Mouse (Mus musculus) cerebellum, adult 11-12 months (tissue): ENCODE results near the gene Cep78.

ENCODE experiments used
- DNase-seq: peaks from one replicate; pipeline ENCODE4 v3.0.0; 2022

Cep78 gene

DNA sequence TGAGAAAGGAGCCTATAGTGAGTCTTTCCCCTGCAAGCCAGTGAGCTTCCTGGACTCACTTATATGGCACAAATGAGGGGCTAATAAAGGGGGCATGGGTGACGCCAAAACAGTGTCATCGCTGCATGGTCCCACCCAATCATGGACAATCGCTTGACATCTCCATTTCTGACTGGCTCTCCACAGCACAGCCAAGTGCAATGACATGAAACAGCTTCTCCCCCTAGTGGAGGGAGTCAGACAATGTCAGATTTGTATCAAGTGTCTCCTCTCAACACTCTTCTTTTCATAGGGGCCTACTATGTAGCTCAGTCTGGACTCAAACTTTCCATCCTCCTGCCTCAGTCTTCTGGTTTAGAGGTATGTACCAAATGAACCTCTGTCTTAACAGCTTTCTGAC, 19.7 kb downstream of the Cep78 start:
- no peak for DNase-seq

DNA sequence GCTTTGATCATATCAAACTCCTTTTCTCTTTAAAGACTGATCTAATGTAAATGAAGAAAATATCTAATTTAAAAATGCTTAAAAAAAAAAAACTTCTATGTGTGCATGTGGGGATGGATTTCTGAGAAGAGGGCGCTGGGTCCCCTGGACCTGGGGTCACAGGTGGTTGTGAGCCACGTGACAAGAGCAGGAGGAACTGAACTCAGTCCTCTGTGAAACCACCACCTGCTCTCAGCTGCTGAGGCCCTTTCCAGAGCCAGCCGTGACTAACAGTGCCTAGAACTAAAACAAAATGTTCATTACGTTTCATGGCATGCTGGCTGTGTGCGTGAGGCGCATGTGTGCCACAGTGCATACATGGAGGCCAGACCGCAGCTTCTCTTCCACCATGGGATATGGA, 20.3 kb downstream of the Cep78 start:
- no peak for DNase-seq

DNA sequence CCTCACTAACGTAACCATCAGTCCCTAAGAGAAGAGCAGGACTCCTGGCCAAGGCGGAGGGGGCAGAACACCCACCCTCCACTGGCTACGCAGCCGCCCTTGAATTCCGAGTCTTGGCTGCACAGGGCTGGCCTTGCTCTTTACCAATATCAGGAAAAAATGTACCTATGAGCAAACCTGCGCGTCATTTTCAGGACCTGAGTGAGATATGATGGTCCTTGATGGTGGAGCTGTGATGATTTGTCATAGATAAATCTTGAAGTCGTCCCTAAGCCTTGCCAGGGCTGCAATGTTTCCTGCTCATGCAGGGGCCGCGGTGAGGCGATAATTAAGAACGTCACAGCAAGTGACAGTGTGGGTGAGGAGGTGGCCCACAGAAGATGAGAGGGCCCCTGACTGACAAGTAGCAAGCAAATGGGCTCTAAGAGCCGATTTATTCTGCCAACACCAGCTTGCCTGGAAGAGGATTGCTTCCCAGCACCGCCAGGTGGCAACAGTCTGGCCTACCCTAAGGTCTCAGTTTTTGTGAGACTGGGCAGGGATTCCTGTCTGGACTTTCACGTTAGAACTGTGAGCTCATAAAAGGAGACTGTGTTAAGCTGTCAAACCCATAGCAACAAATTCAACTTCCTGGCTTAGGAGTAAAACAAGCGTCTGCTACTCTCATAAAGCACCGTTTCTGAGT, 21.6 kb downstream of the Cep78 start:
- no peak for DNase-seq

DNA sequence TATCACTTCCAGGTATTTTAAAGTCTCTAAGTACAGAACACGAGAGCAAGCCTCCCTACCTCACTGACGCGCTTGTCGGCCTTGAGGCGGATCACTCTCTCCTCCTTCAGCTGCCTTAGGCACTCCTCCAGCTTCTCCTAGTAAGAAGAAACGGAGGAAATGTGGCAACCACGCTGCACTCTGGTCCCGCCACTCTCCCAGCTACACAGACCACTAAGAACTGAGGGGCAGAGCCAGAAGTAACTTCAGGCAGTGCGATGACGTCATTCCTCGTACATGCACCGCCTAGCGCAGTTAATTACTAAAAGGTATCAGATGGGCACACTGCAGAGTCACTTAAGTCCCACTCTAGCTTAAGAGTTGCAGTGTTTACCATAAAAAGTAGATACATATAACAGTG, 22.5 kb downstream of the Cep78 start:
- DNase-seq: no peak

DNA sequence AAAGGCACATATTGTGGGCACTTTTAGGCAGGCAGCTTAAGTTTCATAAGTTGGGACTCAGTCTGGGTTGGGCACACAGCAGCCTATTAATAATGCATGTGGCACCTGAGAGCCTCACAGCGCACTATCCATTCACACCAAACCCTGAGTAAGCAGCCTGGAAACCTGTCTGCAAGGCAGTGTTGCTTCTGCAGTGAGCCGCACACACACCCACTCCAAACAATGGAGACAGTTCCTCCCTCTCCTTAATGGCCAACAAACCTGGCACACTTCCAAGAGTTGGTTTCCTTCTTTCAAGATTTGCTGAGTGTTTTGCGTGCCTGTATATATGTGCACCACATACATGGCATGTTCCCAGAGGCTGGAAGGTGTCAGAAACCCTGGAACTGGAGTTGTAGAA, 34.6 kb downstream of the Cep78 start:
- DNase-seq: no peak

DNA sequence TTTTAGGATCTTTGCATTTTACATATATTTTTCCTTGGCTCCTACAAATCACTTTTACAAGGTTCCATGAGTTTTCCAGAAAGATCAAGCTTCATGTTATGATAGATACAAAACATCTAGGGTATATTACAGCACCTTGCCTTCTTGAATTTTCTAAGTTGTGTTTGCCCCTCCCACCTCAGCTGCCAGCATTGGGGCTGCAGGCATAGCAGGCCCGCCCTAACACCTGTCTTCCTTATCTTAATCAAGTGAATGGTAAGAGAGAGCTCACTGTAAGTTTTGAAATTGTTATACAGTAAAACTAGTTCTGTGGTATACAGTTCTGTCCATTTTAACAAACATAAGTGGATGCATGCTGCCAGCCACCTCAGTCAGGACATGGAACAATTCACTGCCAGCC, 35.9 kb downstream of the Cep78 start:
- DNase-seq: no peak

DNA sequence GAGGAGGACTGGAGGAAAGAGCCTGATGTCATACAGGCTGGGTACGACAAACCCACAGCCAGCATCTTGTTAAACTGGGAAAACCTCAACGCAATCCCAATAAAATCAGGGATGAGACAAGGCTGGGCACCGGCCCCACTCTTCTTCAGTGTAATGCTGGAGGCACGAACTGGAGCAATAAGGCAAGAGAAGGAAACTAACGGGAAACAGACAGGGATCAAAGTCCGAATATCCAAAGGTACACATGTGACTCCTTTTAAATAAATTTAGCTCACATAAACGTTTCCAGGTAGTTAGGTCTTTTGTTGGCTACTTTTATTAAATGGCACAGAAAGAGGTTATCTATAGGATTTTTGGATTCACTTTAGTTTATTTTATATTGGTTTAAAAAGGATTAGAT, 36.4 kb downstream of the Cep78 start:
- DNase-seq: no peak

DNA sequence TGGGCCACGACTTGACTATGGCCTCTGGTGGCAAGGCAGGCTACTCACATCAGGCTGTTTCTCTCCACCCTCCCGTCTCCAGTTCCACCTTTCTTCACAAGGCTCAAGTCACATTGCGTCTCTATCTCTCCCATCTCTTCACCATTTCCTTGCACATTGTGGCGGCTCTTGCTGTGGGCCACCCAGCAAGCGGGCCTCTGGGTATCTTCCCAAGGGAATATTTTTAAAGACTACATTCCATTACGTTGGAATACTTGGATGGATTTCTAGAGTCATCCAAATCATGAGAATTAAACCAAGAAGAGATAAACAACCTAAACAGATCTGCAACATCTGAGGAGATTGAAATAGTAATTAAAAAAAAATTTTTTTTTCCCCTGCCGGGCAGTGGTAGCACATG, 37.6 kb downstream of the Cep78 start, which contains the start of gene Psat1:
TSS of gene Psat1 (minus strand) at position 101 of the 400 bp plus-strand sequence.
- no peak for DNase-seq

DNA sequence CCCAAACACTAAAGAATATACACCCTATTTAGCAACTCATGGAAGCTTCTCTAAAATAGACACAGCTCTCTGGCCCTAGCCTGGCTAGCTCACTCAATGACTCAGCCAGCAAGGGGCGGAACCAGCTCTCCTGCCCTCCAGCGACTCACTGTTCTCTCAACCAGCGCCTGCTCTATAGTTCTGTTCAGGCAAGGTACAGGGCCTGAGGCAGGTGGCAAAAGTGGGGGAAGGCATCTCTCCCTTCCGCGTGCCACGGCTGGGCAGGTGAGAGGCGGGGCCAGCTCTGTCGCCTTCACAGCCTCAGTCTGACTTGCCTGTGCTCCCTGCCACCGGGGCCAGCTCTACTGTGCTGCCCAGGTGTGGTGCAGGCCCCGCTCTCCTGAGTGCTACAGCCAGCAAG, 38.1 kb downstream of the Cep78 start:
- DNase-seq: no peak

DNA sequence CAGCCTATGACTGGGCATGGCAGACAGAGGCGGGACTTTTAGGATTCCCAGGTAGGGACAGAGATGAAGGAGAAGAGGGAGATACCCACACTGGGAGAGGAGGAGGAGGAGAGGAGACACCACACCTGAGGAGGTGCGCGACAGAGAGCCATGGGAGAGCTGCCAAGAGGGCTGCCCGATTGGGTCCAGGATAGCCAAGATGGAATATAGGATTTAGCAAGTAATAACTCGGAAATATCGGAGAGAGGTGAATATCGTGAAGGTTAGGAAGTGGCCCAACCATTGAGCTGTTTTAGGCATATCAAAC, 41.7 kb downstream of the Cep78 start:
- no peak for DNase-seq

DNA sequence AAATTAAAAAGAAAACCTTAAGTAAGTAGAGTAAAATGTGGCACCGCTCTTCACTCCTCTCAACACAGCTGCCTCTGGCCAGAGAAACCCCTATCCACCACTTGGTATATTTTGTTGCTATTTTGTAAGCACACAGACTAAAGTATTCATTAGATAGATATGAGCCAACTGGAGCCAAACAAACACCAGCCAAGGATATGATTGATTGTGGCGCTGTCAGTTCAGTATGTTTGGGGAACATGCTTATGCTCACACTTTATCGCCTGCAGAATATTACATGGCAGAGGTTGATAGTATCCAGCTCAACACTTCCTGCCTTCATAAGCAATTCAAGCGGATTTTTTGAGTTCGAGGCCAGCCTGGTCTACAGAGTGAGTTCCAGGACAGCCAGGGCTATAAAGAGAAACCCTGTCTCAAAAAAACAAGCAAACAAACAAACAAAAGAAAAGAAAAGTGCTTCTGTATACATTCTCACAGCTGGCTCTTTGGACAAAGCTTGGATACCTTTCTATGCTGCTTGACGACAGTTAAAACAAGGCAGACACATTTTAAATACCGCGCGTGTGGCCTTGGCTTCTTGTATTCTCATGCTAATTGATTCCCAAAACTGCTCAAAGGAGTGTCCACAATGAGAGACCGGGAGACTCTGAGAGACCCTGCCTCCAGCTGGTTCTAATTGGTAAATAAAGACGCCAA, 42.2 kb downstream of the Cep78 start:
- no peak for DNase-seq

DNA sequence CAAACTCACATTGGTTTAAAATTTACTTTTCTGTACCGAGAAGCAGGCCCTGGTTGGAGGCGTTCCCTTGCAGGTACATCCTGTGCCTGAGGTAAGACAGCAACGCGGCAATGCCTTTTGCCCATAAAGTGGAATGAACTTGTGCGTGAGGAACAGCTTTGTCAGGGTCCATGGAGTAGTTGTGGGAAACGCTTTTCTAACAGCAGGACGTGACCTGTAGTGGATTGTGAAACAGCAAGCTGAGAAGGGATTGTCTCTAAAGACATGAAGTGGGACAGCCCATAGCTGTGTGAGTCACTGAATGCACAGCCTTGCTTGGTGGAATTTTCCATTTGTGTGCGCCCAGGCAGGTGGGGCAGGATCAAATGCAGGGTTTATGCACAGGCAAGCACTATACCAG, 43.4 kb downstream of the Cep78 start:
- no peak for DNase-seq

DNA sequence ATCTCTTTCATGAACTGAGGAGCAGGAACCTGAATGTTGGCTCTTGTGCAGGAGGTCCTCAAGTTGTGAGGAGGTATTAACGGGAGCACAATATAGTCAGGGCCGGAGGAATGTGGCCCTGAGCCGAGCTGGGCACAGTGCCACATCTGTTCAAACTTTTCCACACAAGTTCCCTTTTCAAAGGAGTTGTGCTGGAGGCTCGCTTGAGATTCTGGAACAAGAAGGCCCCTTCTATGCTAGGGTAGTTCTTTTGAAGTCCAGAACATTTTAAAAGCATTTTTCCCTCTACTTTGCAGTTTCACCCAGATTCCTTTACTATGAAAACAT, 59.1 kb downstream of the Cep78 start:
- DNase-seq: peak; percentile 16

DNA sequence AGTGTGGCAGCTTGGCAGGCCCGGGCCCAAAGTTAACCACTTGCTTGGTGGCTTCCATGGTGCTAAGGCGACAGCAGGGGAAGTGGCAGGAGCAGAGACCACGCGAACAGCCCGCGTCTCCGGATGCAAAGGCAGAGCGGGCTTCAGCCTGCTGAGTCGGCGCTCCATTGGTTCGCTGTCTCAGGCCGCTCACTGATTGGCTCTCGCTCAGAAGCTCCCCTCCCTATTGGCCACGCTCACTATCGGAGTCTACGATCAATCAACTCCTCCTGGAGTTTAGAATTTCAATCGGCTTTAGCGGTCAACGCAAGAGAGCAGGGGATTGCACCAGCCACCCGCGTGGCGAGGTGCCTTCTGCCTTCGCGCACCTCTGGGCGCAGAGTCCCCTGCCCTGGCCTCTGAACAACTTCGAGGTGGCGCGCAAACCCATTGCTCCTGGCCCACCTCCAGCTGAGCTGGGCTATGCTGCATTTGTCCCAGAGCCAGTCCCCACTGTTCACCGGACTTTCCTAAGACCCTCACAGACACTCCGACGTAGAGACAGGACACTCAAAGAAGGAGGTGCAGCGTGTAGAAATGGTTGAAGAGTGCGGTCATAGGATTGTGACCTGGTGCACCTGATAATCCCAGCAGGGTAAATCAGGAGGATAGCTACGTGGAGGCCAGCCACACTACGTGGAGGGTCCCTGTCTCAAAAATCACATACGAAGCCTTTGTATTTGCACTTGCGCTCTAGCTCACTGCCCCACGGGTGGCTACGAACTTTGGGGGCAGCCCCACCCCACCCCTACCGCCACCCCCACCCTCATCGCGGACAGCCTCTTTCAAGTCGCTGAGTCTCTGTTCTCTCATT, 59.7 kb downstream of the Cep78 start:
- DNase-seq: peak; percentile 60

DNA sequence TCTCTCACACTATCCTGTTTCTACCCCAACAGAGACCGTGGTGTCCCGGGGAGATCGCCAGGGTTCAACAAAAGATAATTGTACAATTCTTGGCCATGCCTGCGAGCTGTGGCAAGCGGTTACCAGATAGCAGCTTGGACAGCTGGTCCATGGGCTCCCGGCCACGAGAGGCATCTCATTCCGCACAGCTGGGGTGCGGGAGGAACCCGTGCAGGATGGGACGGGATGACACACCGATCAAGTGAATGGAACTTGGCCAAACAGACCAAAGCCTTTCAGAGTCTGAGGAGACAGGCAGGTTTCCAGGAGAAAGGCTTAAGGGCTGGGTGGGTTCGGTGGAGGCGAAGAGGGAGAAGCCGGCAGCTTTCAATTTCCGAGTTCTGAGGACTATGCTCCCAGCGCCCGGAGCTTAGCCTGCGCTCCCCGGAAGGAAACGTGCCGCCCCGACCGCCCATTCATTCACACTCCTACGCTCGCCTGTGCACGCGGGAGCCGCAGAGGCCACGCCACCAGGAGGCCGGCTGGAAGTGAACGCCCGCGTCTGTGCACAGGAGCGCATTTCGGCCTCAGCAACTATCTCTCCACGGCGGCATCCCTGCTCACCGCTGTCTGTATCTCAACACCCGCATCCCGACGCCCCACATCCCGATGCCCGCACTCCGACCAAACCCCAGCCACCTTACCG, 60.5 kb downstream of the Cep78 start:
- DNase-seq: peak; percentile 46

DNA sequence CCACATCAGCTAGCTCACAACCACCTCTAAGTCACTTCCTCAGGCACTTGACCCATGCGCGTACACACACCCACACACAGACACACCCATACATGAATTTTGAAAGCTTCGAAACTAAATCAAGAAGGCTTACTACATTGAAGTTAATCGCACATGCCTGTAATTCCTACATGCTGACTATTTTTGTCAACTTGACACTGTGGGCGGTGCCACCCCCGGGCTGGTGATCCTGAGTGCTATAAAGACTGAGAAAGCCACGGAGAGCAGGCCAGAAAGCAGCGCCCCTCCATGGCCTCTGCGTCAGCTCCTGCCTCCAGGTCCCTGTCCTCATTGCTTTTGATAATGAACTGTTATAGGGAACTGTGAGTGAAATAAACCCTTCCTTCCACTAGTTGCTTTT, 61.4 kb downstream of the Cep78 start:
- no peak for DNase-seq

DNA sequence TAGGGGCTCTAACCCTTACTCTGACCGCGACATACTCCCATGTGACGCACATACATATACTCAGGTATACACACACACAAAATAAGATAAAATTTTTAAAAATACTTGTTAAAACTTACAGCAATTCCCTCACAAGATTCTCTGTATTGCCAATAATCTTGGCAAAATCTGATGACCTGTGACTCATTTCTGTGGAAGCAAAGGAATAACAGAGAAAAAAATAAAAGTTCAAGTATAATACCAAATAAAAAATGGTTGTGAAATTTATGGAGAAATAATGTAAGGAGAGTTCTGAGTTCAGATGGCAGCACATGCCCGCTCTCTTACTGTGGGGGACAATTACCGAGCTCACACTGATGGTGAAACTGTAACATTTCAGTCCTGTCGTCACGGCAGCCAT, 65.5 kb downstream of the Cep78 start:
- no peak for DNase-seq

DNA sequence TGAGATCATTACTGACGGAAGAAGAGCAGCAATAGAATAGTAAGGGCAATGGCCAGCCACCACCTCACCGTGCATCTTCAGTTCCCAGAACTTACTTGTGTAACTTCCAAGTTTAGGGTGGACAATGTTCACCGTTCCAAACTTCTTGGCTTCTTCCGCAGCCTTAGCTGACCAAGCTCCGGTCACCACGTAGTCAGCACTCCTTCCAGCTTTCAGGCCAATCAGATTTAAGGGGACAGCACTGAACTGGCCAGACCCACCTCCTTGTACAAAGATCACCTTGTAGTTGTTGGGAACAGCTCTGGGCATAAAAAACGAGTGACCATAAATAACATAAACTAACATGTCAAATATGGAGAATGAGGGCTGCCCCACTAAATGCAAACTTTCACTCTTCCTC, 66.7 kb downstream of the Cep78 start:
- DNase-seq: no peak

DNA sequence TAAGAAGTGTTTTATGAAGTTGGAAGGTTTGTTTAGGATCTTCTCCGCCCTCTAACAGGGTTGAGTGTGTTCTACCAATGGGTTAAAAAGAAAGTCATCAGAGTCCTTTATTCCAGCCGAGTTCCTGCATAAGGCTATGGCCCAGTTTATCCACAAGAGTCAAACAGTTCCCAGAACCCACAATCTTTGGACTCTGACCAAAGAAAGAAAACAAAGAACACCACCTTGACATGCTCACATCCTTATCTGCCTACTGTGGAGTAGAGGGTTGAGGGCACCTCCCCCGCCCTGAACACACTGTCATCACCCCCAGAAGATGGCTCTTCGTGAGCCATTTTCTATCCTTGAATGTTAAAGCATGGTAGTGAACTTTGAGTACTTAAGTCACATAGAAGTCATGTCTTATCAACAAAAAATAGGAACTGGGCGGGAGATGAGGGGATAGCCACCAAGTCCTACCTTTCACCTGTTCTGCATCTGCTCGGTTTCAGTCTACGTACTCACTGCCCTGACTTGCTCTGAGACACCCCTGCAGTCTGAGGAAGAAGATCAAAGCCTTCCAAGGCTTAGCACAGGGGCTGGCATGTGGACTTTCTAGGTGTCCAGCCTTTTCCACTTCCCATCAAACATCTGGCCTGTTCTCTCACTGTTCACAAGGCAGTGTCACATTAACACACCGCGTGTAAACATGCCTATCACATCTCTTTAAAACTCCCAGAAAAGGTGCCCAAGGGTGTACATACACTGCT, 71.4 kb downstream of the Cep78 start:
- no peak for DNase-seq

DNA sequence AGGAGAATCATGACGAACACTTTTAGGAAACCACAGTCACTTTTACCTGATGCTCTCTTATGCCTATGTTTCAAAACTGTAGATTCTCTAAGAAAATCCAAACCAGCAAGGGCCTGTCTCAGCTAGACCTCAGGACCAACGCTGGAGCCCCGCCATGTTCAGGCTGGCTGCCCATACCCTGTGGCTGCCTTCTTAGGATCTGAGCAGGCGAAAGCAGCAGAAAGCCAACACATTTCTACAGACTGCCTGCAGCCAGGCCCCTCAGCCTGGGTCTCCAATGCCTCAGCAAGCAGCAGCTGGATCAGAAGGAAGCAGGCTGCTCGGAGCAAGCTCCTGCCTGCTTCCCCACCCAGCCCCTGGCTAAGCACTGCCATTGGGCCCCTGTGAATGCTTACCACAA, 73.3 kb downstream of the Cep78 start:
- no peak for DNase-seq

DNA sequence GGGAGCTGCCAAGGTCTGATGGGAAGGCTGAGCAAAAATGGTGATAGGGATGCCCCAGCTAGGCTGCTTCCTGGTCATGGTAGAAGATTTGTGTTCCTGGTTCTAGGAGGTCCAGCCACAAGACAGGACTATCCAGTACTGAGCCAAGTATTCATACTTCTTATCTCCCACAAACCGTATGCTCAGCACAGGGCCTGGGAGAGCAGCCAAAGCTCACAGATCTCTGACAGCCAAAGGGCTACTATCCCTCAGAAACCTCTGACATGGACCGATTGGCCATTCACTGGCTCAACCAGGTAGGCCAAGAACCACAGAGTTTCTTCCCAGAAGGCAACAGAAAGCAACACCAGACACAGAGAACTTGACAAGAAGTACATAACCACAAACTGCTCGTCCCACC, 73.8 kb downstream of the Cep78 start:
- no peak for DNase-seq

DNA sequence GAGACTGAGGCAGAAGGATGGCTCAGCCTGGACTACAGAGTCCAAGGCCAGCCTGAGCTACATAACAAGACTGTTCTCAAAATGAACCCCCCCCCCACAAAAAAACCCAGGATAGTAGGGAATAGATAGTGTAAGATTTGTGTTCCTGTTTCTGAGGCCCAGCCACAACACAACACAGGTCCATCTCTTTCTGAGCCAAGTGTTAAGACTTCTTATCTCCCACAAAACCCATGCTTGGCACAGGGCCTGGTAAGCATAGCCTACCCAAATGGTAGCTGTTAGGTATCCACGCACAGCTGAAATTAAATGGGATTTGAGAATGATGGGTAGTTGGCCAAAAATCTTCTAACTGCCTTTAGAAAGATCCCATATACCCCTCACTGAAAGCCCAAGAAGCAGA, 74.3 kb downstream of the Cep78 start:
- DNase-seq: no peak

DNA sequence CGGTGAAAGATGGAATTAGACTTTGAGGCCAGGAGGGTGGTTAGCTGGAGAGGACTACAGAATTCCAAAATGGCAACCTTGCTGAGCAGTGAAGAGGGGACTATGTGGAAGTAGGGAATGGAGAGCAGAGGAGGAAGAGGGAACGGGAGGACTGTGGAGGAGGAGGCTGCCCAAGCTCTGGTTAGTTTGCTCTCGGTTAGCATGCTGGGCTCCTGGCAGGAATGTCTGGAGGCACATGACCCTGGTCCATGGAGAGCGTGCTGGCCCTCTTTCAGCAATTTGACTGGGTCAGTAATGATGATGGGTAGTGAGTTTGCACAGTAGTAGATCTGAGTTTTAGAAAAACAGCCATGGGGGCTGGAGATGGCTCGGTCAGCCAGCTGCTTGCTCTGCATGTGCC, 76.8 kb downstream of the Cep78 start:
- DNase-seq: no peak
